Mouse (Mus musculus): ENCODE results near the gene Prph2.

GRCm38 (mm10) chr17:46926192-46926591, 15.9 kb downstream of the Prph2 start:
- TF ChIP-seq POLR2A (IDR thresholded peaks at IDR 0.05; ENCODE audit: insufficient read depth, low read length) (no peak), CTCF (IDR thresholded peaks at IDR 0.05; ENCODE audit: low read depth, low read length) (no peak)
